Mouse (Mus musculus) brain, adult 2 months (tissue): ENCODE results near the gene Ppp1r32.

Experiments
- DNase-seq: peaks from one replicate; pipeline ENCODE4 v3.0.0; 2011; ENCODE audit warnings: low read depth, low spot score

The Ppp1r32 gene

DNA sequence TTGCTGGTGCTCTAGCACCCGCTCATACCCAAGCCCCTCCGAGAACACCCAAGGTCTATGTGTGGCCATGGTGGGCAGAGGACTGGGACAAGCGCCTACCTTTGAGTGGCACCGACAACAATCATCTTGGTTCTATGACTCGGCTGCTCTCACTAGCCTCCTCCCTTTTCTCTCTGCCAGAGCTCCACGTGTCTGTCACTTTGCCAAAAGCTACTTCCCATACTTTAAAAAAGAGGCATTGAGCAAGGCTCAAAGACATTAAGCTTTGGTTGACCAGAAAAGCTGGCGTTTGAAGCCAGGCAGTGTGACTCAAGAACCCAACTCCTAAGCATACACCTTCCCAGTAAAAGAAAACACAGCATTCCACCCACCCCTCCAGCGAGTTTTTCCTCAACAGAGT lies 24.6 kb downstream of the Ppp1r32 start:
- peak; percentile 77 for DNase-seq

DNA sequence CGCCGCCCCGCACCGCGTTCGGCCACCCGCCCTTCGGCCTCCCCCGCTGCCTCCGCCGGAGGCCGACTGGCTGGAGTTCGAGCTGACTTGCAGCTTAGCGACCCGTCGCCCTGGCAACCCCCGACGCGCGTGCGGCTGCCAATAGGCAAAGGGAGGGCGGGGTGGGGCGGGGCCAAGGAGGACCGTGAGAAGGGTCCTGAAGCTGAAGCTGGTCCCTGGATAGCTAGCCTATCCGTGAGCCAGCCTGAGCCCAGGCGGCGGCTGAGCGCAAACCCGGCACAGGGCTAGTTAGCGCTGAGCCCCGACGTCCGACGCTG lies 25.3 kb downstream of the Ppp1r32 start:
- peak; percentile 70 for DNase-seq

DNA sequence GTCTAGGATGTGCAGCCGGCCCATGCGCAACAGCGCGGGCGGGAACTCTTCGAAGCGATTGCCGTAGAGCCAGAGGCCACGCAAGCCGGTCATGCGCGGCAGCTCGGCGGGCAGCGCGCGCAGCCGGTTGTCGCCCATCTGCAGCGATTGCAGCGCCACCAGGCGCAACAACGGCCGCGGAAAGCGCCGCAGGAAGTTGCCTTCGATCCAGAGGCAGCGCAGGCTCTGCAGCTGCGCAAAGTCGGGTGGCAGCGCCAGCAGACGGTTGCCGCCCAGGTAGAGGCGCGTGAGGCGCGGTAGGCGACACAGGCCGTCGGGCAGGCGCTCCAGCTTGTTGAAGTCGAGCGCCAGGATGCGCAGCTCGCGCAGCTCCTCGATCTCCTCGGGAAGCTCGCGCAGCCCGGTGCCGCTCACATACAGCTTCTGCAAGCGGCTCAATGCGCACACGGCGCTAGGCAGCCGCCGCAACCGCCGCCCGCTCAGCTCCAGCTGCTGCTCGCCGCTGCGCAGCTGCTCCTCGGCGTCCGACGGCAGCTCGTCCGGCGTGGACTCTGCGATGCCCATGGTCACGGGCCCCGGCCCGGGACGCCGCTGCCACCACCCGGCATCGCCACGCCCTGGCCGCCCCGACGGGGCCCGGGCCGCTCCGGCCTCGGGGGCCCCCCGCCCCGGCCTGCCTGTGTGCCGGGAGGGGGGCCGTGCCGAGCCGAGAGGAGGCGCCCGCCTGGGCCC lies 25.8 kb downstream of the Ppp1r32 start, which contains the start of gene Lrrc10b:
TSS of gene Lrrc10b (minus strand) at position 722 of the 732 bp plus-strand sequence.
- peak; percentile 87 for DNase-seq

DNA sequence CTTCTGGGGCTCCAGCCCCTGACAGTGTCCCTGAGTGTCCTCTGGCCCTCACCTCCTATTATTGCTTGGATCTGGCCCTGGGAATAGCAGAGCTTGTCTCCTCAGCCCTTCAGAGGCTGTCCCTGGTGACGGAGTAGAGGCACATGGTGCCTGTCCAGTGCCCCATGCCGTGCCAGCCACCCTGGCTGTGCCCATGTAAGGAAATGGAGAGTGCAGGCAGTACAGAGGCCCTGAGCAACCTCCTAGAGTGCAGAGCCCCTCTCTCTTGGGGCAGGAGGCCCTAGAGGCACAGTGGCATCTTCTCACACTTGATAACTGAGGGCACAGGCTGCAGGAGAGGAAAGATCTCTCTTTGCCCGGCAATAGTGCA lies 27.3 kb downstream of the Ppp1r32 start:
- DNase-seq, result no peak

DNA sequence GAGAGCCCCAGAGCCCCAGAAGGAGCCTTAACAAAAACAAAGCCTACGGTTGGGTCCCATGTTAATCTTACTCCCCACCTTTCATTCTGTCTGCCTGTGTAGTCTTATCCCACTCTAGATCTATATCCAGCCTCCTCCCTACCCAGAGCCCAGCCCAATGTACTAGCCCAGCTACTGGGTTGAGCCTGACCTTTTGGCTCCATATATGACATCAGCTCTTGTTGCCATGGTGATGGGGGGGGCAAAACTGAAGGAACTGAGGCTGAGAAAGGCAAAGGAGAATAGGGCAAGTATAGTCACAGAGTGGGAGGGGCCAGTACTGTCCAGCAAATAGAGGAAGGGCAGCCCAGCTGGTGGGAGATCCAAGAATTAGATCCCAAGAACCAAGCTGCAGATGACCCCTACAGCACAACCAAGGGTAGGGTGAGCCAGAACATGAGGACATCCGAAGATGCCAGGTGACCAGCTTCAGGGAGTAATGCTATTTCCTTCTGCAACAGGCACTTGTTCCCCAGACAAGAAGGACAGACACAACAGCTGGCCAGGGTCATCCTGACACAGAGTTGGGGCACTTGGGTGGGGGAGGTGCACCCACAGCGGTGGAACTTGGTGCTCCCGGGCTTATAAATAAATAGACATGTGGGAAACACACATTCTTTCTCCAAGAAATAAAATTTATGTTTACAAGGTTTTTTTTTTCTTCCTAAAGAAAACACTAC lies 27.9 kb downstream of the Ppp1r32 start:
- DNase-seq, result no peak

DNA sequence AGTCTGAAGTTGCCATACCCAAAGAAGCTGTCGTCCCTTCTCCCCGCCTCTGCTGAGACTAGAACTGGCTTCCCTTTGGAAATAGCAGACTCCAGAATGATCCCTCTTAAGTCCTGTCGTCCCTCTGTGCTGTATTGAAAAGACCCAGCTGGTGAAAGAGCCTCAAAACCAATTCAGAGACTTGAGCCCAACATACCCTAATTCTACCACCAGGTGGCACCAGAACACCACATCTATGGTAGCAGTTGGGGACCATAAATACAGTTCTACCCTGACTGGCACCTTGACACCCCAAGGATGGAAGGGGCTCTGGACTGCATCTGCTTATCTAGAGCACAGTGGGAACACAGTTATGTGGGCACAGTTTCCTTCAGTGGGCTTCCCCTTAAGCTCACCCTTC lies 33.0 kb downstream of the Ppp1r32 start:
- DNase-seq, result peak; percentile 88

DNA sequence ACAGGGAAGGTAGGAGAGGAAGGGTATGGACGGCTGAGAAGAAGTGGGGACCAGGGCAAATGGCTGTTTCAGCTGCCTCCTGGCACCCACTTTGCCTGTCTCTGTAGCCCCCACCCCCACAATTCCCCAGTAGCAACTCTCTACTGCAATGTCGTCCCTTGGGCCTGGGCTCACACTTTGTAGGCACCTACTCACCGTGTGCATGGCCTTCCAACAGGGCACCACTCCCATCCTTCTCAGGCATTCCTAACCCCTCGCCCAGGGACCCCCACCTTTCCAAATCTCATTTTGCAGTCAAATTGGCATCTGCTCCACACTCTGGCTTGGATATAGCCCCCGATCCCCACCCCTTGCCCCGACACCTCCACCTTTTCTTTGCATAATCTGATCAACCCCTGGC lies 33.5 kb downstream of the Ppp1r32 start:
- no peak for DNase-seq

DNA sequence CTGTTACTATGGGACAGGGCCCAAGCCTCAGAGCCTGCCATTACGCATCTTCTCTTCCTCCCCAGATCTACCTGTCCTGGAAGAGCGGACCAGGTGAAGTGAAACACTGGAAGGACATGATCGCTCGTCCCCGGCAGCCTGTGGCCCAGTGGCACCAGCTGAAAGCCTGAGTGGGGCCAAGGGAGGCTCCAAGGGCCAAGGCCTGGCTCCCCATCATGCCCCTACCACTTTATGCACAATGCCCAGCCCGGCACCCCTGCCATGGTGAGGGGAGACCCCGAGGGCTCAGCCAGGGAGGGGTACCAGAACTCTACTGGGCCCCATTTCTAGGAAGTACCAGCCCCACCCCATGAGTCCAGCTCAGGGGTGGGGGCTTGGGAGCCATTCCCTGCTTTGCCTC lies 34.5 kb downstream of the Ppp1r32 start:
- DNase-seq, result no peak

DNA sequence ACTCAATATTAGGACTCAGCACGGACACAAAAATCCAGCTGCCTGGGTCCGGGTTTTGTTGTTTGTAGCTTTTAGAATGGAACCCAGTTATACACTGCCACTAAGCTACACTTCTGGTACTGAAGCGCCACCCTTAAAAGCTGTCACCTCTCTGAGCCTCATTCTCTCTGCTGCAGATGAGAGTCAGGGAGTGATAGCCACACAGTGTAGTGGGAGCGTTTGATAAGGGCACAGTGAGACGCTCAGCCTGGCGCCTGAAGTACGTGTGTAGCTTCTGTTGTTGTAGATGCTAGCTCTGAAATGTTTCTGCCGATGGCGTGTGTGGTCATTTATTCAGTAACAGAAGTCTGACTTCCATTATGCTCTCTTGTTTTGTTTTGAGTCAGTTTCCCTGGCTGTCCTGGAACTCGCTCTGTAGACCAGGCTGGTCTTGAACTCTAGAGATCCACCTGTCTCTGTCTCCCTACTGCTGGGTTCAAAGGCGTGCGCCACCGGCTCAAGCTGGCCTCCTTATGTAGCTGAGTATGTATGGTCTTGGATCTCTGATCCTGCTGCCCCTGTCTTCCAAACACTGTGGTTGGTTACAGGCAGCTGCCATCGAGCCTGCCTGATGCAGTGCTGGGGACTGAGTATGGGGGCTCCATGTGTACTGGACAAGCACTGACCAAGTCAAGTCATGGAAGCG lies 37.9 kb downstream of the Ppp1r32 start:
- no peak for DNase-seq

DNA sequence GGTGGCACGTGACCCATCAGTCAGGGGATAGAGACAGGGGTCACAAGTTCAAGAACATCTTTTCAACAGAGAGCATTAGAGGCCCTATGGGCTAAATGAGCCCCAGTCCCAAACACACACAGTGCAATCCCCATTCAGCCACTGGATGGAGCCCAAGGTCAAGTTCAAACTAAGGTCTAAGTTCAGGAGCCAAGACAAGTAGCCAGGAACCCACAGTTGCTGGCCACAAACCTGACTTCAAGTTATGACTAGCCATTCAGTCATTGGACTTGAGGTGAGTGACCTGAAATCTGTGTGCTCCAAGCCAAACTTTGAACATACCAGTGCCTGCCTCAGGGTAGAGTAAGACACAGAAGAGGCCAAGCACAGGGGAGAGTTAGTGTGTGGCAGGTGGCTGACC lies 45.2 kb downstream of the Ppp1r32 start:
- DNase-seq, result no peak

DNA sequence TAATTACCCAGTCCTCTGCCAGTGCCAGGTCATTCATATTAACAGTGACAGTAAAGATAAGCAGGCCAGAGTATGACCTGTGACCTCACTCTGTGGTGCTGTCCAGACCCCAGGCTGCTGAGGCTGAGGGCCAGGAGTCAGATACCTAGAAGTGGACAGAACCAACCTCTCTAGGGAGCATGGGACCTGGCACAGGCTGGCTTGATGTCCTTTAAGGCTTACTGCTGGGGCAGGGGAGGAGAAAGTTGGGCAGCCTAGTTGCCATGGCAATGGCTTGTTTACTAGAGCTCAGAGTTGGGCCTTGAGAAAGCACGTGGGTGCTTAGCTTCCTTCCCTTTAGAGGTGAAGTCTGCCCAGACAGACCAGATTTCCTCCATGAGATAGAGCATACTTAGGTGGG lies 46.0 kb downstream of the Ppp1r32 start:
- DNase-seq, result no peak

DNA sequence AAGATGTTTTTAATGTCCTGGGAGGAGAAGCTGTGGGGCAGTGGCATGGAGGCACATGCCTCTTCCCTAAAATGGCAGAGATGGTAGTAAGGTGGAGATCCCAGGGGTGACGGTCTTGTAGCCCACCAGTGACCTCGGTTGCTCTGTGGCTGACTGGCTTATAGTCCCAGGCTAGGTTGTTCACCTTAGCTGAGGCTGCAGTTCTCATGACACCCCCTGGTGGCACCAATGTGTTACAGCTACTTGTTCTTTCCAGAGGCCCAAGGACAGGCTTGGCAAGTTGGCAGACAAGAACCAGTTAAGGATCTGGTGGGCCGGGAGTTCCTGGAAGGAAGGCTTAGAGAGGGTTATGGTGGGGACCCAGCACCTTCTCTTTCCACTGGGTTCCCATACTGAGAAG lies 46.8 kb downstream of the Ppp1r32 start:
- peak; percentile 92 for DNase-seq

DNA sequence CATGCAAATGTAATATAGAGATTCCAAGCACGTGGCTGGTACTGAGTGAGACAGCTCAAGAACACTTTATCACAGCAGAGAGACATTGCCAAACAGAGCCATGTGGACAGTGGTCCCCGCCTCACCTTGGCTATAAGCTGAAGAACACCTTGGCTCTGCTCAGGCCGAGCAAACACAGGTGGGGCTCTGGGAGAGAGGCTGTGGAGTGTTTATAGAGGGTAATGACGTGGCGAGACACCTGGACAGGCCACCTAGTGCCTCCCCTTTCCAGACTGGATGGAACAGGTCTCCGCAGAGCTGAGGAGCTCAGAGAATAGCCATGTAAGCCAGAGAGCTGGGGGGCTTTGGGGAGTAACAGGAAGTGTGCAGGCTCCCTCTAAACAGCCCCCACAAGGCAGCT lies 47.8 kb downstream of the Ppp1r32 start:
- no peak for DNase-seq

DNA sequence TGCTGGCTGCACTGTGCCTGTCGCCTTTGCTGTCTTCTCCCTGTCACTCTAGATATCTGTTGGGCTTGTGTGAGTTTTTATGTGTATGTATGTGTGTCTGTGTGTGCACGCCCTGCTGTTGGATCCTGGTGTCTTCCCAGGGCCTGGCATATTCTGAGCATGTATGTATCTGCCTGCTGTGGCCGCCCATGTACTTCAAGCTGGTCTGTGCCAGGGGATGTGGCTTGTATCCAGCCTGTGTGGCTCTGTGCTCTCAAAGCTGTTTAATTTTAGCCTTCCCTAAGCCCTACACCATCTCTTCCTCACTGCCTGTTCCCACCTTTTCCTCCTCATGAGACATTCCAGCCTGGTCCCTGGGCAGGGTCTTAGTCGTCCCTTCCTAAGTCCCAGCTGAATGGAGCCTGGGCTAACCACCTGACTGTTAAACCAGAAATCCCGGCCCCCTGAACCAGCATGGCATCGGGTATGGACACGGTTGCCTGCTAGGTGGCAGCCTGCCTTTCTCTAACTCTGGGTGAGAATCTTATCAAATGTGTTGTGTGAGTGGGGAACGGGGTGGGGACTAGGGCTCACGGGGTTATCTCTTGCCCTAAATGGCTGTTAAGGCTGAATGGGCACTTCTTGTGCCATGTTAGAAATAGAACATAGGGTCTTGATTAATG lies 48.7 kb downstream of the Ppp1r32 start:
- DNase-seq, result peak; percentile 71

DNA sequence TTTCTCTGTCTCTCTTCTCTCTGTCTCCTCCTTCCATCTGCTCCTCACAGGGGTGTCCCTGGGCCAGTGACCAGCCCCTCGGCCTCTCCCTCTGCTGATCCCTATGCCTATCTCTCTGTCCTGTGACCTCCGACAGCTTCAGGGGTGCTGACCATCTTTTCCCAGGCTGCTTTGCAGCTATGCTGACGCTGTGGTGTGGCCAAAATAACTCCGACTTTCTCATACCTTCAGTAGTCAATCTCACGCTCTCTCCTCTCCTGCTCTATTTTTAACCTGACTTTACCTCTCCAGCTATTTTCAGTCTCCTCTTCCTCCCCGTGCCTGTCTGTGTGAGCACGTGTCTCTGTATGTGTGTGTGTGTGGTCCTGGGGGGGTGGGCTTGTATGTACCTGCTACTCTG lies 49.5 kb downstream of the Ppp1r32 start:
- peak; percentile 56 for DNase-seq

DNA sequence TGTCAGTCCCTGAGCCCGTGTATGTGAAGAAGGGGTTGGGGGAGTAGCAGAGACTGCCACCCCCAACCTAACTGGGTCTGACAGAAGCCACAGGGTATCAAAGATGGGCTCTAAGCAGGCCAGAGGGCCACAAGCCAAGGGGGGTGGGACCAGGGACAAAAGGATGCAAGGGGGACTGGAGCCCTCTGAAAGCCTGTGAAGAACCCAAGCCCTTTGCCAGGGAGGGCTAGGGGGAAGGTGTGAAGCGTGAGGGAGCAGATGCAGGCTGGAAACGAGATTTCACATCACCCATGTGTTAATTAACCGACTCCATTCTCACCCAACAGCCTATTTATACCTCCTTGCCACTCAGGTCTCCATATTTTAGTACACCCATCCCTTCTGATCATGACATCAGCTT lies 50.9 kb downstream of the Ppp1r32 start:
- no peak for DNase-seq

DNA sequence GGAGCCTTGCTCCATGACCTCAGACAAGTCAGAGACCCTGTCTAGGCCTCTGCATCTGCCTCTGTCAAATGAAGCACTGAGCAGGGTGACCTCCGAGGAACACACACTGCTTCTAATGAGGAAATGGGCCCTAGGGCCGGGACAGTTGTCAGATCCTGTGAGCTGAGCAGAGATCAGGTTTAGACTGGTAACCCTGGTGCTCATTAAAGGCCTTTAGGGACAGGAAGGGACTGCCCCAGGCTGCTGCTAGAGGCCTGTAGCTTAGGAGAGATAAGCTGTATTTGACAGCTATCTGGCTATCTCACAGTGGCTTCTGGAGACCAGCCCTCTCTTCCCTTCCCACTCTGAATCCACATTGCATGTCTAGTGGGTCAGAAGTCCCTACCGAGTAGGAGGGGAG lies 51.3 kb downstream of the Ppp1r32 start:
- no peak for DNase-seq

DNA sequence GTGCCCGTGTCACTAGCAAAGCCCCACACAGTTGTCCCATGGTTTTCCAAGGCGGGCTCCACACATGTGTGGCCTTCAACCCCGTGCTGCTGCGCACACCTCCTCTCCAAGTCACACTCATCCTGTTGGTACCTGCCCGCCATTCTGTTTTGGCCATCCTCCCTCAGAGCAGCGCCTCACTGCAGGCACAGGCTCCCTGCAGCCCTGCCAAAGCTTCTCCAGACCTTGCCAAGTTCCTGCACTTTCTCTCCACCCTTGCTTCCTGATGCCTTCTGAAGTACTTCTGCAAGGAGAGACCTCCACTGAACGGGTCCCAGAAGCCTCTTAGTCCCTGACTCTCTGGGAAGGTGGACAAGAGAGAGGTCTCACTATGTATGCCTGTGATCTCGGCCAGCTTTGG lies 53.4 kb downstream of the Ppp1r32 start:
- peak; percentile 66 for DNase-seq

DNA sequence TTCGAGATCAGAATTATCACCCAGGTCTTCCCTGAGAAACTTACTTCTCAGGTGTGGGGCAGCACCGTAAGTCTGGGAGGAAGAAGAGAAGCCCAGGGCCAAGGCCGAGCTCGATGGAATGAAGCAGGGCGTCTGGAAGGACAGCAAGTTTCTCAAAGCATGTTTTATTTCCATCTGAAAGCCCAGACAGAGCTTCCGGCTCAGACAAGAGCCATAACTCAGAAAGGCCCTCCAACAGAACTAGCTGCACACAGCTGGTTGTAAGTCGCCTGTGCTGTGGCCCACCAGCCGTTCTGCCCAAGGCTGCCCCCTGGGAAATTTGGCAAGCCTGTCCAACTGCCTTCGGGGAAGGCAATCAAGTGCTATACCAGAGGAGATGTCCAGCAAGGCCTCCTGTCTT lies 55.3 kb downstream of the Ppp1r32 start:
- no peak for DNase-seq

DNA sequence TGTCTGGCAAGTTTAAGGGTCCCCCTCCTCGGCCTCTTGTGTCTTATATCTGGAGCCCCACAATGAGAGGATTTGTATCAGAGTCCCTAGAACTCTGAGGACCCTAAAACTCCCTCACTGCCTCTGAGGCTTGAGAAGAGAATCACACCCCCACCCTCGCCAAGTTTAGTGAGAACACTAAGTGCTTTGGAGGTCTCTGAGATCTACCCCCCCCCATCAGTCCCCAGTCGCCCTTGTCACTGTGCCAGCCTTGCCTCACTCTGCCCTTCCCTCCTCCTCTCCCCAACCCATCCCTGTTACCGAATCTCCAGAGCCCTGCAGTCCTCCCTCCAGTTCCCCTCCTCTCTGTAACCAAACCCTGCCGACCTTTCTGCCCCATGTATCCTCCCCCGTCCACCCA lies 55.9 kb downstream of the Ppp1r32 start:
- DNase-seq, result no peak

DNA sequence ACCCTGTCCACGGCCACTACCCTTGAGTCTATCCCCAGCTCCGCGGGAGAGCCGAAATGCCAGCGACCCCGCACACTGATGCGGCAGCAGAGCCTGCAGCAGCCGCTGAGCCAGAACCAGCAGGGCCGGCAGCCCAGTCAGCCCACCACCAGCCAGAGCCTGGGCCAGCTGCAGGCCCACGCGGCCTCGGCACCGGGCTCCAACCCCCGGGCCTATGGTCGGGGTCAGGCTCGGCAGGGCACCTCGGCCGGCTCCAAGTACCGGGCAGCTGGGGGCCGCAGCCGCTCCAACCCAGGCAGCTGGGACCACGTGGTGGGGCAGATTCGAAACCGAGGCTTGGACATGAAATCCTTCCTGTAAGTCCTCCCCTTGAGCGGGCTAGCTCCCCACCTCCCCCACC lies 56.4 kb downstream of the Ppp1r32 start:
- DNase-seq, result no peak

DNA sequence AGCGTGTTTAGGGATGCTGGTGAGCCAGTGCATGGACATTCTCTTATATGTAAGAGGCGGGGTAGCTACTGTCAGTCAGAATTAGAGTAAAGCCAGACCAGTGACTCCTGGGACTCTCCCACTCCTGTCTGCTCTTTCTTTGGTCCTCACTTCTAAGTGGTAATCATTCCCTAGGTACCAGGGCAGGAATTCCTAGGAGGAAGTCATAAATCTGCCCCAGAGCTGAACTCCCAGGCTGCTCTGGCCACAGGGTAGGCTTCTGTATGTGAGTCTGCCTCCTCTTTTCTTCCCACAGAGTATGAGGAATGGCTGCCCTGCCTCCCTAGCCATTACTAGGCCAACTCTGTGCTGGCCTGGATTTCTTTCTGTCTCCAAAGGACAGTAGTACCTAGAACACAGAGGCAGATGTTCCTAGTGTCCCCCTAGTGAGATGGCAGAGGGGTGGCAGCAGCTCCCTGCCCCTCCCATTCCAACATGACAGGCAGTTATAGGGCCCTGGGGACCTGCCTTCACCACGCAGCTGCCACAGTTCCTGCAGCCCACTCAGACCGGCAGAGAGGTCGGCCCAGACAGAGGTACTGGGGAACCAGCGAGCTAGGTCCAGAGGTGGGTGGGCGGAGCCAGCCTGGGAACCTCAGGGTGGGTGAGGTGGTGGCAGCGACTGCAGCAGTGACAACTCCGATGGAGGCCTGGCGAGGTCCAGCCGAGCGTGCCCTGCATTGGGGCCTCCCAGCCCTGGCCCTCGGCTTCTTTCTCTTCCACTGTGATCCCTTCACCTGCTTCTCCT lies 57.1 kb downstream of the Ppp1r32 start:
- DNase-seq, result no peak
